Mouse (Mus musculus) heart, adult 10 weeks (tissue): ENCODE results near the gene Tulp2. TPM values are rescaled to one million over a fixed set of nuclear protein-coding genes. Genes with fewer than 3 reads are reported as not detected.

Source experiments
- polyA plus RNA-seq: library from polyadenylated mRNA; stranded (reverse); fragments of 350-450 nt; fragmentation: Illumina TruSeq; extraction: RNeasy Lipid Tissue Mini Kit (QIAGEN cat#74804); gene quantifications from one replicate; pipeline ENCODE4 v1.2.3, GENCODE M21; 2014; ENCODE audit warnings: low read depth, low replicate concordance

Gene Tulp2
- polyA plus RNA-seq, result not detected

GRCm38 (mm10) chr7:45481374-45481927 lies at the start of gene Tulp2:
Tulp2 (plus strand) TSS chr7:45481877.

GRCm38 (mm10) chr7:45434203-45435015 lies 47.3 kb upstream of the Tulp2 start, which contains the start of gene Gys1:
Gys1 (plus strand) TSS chr7:45434844.

GRCm38 (mm10) chr7:45437521-45438276 lies 44.0 kb upstream of the Tulp2 start, which contains the start of gene Ruvbl2:
Ruvbl2 (minus strand) TSS chr7:45438096.

DNA sequence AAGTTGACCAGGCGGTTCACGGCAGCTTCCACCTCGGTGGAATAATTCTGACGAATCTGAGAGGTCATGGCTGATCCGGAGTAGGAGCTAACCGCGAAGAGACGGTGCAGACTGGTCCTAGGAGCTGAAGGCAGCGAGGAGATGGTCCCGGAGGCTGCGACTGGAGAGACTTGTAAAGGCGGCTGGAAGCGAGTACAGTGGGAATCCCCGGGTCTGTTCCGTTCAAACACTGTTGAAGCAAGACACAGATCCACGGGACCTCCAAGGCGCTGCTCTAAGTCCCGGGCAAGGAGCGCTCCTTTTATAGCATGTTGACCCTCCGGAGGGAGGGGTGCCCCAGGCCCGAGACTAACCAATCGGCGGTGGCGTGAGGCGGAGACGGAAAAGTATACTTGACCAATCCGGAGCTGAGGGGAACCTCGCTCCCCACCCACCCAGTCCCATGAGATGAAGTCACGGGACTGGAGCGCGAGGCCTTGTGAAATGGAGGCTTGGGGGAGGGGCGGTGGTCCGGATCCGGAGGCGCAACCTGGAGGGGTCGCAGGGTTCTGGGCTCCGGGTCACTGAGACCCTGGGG lies 22.0 kb upstream of the Tulp2 start, which contains the start of gene Ftl1:
Gene Ftl1, minus strand, starts transcription at position 321 of the 577 bp plus-strand sequence.

GRCm38 (mm10) chr7:45466283-45467089 lies 15.2 kb upstream of the Tulp2 start, which contains the start of gene Bax:
Bax (minus strand) TSS chr7:45466898.

DNA sequence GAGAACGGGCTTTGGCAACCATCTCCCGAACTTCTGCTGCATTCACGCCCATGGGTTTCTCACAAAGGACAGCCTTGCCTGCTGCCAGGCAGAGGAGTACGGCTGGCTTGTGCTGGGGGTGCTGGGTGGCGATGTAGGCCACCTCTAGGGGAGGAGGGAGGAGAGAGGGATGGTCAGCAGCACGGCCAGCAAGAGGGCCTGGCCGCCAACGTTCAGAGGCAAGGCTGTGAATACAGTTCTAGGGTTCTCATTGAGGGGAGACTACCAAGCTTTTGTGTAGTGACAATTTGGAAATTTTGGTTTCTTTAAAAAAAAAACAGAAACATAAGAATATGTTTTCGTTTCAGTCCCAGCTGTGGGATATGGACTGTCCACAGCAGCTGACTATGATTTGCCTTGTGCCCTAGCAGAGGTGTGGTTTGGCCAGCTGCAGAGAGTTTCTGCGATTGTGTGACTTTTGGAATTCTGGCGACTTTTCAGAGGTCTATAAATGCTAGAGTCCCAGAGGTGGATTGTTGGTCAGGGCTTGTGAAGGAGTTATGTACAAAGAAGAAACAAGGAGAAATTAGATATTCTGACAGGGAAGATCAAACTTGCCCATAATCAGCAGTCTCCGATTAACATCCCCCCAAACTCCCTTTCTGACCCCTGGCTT lies 5.2 kb downstream of the Tulp2 start, which contains the start of gene Gm45808:
Gene Gm45808, minus strand, starts transcription at position 51 of the 655 bp plus-strand sequence.

DNA sequence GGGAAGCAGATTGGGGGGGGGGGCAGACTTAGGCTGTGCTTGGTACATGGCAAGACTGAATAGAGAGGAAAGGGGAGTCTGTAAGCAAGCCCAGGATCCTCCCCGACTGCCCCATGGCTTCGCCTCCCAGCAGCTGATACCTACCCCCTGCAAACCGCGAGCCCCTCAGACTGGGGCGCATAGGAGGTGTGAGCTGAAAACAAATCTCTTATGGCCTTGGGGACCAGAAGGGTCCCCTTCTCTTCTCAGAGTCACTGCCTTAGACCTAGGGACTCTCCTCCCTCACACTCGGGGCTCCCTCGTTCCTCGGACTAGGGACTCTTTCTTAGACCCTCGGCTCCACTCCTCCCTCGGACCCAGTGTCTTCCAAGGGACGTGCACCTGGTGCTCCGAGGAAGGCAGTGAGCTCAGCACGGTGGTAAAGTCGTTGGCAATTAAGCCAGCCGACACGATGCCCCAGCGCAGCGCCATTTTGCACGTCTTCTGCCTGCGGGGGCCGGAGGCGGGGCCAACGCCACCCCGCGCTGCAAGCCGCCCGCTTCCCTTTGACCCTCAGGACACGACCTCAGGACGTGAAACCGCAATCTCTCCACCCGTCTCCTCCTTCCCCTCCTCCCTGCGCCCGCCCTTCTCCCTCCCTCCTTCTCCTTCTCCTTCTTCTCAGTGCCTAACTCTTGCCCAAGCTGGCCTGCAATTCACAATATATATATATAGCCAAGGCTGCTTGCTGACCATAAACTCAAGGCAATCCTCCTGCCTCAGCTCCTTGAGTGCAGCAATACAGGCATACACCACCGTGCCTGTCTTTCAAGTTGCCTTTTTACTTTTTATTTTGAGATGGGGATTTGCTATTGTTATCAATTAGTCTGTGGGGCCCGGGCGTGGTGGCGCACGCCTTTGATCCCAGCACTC lies 6.9 kb downstream of the Tulp2 start, which contains the start of gene Dhdh:
Gene Dhdh, minus strand, starts transcription at position 513 of the 912 bp plus-strand sequence.

DNA sequence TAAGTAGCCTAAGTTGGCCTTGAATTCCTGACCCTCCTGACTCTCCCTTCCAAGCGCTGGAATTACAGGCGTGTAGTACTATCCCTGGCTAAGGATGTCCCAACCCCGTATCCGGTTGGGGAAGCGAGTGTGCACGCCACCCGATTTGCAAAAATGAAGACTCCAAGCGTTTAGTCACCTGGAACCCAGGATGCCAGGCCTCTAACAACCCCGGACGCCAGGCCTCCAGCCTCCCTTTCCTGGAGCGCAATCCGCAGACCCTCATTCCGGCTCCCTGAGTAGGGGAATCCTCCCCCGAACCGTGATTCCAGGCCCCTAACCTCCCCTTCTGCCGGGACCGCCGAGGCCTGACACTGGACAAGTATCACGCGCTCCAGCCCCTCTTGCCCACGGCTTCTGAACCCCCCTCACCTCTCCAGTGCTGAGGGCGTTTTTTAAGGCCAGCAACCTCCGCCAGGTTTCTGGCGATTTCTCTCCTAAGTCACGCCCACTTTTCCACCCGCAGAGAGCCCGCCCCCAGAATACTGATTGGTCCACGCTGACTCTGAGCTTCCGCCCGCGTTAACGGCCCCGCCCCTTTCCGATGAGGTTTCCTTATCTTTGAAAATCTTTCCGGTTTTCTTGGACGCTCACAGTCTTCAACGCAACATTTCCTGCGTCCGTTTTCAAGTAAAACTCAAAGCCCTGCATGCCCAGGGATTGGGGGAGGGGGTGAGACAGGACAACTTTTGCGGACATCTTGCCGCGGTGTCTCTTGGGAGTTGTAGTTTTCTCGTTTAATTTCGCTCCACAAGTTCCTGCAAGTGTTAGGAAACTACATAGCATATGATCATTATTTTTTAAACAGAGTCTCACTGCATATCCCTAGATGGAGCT lies 28.5 kb downstream of the Tulp2 start, which contains the start of gene Nucb1:
Gene Nucb1, minus strand, starts transcription at position 495 of the 876 bp plus-strand sequence.

DNA sequence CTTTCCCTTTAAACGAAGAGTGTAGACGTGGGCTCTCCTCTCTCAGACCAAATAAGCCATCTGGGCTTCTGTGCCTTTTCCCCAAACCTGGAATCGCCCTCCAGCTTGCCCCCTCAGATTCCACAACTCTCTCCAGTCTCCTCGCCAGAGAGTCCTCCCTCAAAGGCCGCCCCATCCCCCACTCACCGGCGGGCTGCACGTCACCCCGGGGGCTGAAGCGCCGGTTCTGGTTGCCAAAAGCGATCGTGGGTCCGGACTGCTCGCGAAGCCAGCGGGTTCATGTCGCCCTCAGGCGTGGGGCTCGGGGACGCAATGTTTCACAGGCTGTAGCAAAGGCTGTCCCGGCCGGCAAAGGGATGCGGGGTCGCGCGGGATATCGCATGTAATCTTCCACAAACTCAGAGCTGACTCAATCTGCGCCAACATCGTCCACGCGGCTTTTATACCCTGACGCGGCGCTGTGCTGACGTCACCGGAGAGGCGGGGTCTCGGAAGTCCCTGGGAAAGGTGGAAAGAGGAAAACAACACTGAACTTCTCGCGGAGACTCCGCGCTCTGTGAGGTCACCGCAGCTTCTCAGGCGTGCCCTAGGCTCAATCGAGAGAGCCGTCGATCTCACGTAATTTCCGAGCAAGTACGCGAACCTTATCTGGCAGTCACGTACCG lies 44.3 kb downstream of the Tulp2 start, which contains the start of the genes Ppp1r15a and Plekha4:
Gene Ppp1r15a, minus strand, starts transcription at position 460 of the 665 bp plus-strand sequence.
Gene Plekha4, plus strand, starts transcription at position 522 of the 665 bp plus-strand sequence.

DNA sequence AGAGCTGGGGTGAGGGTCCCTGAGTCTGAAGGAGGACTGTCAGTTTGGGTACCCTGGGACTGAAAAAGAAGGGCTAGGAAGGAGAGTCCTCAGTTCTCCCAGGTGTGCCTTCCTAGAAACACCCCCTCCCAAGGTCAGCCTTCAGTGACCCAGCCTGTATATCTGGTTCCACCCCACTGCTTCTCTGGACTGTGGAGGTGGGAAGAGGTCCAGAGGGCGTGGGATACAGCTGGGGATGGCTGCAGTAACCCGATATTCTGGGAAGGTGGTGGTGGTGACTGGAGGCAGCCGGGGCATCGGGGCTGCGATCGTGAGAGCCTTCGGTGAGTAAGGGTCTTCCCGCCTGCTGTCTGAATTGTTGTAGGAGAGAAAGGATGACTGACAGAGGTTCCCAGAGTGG lies 73.1 kb downstream of the Tulp2 start, which contains the start of gene Hsd17b14:
Gene Hsd17b14, plus strand, starts transcription at position 150 of the 400 bp plus-strand sequence.

GRCm38 (mm10) chr7:45570103-45570741 lies 88.5 kb downstream of the Tulp2 start, which contains the start of gene Bcat2:
Bcat2 (plus strand) TSS chr7:45570153.

Other genes starting within 250 kb of the Tulp2 start
- gene Cd37, start 242.8 kb upstream of the Tulp2 start, polyA plus RNA-seq, result 3.0 TPM
- gene Slc6a16, start 240.8 kb upstream of the Tulp2 start, polyA plus RNA-seq, result not detected
- not detected for gene Slc6a21, start 204.4 kb upstream of the Tulp2 start, polyA plus RNA-seq
- 31.0 TPM for gene Trpm4, start 148.1 kb upstream of the Tulp2 start, polyA plus RNA-seq
- 1,149 TPM for gene Hrc, start 146.6 kb upstream of the Tulp2 start, polyA plus RNA-seq
- gene Ppfia3, start 114.9 kb upstream of the Tulp2 start, polyA plus RNA-seq, result 0.24 TPM
- gene Lin7b, start 111.3 kb upstream of the Tulp2 start, polyA plus RNA-seq, result 1.2 TPM
- 154 TPM for gene Snrnp70, start 86.1 kb upstream of the Tulp2 start, polyA plus RNA-seq
- 4.3 TPM for gene Kcna7, start 76.2 kb upstream of the Tulp2 start, polyA plus RNA-seq
- 0.24 TPM for gene Ntf5, start 68.2 kb upstream of the Tulp2 start, polyA plus RNA-seq
- not detected for gene Lhb, start 61.1 kb upstream of the Tulp2 start, polyA plus RNA-seq
- gene Gys1, start 47.0 kb upstream of the Tulp2 start, polyA plus RNA-seq, result 80.5 TPM
- 27.2 TPM for gene Ruvbl2, start 43.8 kb upstream of the Tulp2 start, polyA plus RNA-seq
- gene Ftl1, start 22.0 kb upstream of the Tulp2 start, polyA plus RNA-seq, result 688 TPM
- 36.8 TPM for gene Bax, start 15.0 kb upstream of the Tulp2 start, polyA plus RNA-seq
- gene Gm45808, start 4.9 kb downstream of the Tulp2 start, polyA plus RNA-seq, result 1.7 TPM
- 13.6 TPM for gene Dhdh, start 6.9 kb downstream of the Tulp2 start, polyA plus RNA-seq
- gene Nucb1, start 28.5 kb downstream of the Tulp2 start, polyA plus RNA-seq, result 147 TPM
- gene Ppp1r15a, start 44.4 kb downstream of the Tulp2 start, polyA plus RNA-seq, result 41.3 TPM
- gene Plekha4, start 44.5 kb downstream of the Tulp2 start, polyA plus RNA-seq, result 3.6 TPM
- gene Hsd17b14, start 73.0 kb downstream of the Tulp2 start, polyA plus RNA-seq, result not detected
- 137 TPM for gene Bcat2, start 88.3 kb downstream of the Tulp2 start, polyA plus RNA-seq
- not detected for gene Fgf21, start 133.6 kb downstream of the Tulp2 start, polyA plus RNA-seq
- not detected for gene Fut1, start 135.4 kb downstream of the Tulp2 start, polyA plus RNA-seq
- 0.31 TPM for gene Izumo1, start 139.9 kb downstream of the Tulp2 start, polyA plus RNA-seq
- gene Rasip1, start 145.6 kb downstream of the Tulp2 start, polyA plus RNA-seq, result 16.5 TPM
- gene Mamstr, start 158.1 kb downstream of the Tulp2 start, polyA plus RNA-seq, result 5.1 TPM
- gene Fut2, start 184.5 kb downstream of the Tulp2 start, polyA plus RNA-seq, result 1.1 TPM
- gene Ntn5, start 202.1 kb downstream of the Tulp2 start, polyA plus RNA-seq, result not detected
- 0.47 TPM for gene Sec1, start 212.5 kb downstream of the Tulp2 start, polyA plus RNA-seq
- gene Car11, start 218.0 kb downstream of the Tulp2 start, polyA plus RNA-seq, result 8.2 TPM
- 17.7 TPM for gene Dbp, start 223.2 kb downstream of the Tulp2 start, polyA plus RNA-seq
- 502 TPM for gene Rpl18, start 233.6 kb downstream of the Tulp2 start, polyA plus RNA-seq
- gene Sphk2, start 236.1 kb downstream of the Tulp2 start, polyA plus RNA-seq, result 19.3 TPM
- not detected for gene Fam83e, start 239.3 kb downstream of the Tulp2 start, polyA plus RNA-seq
- gene Spaca4, start 243.9 kb downstream of the Tulp2 start, polyA plus RNA-seq, result not detected